Mouse (Mus musculus) midbrain, embryonic 11.5 days (tissue): Measurements from ENCODE around the gene Rbm41. TPM values are rescaled to one million over a fixed set of nuclear protein-coding genes. Genes with fewer than 3 reads are reported as not detected.
A peak's percentile ranks its signal among the peaks of the same experiment; 100 is the strongest.

ENCODE experiments used
- ATAC-seq: fragments of 200-750 bp; cut with Nextera tagmentation; 2 replicates; pipeline ENCODE4 v1.8.0; 2017; ENCODE audit warnings: moderate TSS enrichment, moderate library complexity; ENCODE audit not compliant: low FRiP score
- DNase-seq: peaks from one replicate; pipeline ENCODE4 v3.0.0; 2015; ENCODE audit warnings: low spot score; ENCODE audit errors: missing footprints
- H3K27ac ChIP-seq: fragments of 300-500 bp; sonication (generic); 2 replicates; pipeline ENCODE4 v1.5.1; 2014; ENCODE audit warnings: low read depth, low read length
- H3K27me3 ChIP-seq: fragments of 300-500 bp; sonication (generic); 2 replicates; pipeline ENCODE4 v1.6.1; 2014; ENCODE audit warnings: mild to moderate bottlenecking, low read length, moderate library complexity, mixed read lengths; ENCODE audit not compliant: control insufficient read depth, insufficient read depth
- H3K36me3 ChIP-seq: fragments of 300-500 bp; sonication (generic); 2 replicates; pipeline ENCODE4 v1.6.1; 2014; ENCODE audit warnings: mild to moderate bottlenecking, low read length, moderate library complexity, mixed read lengths; ENCODE audit not compliant: control insufficient read depth, insufficient read depth
- H3K4me1 ChIP-seq: fragments of 300-500 bp; sonication (generic); 2 replicates; pipeline ENCODE4 v1.6.1; 2014; ENCODE audit warnings: low read length; ENCODE audit not compliant: control insufficient read depth, insufficient read depth
- H3K4me2 ChIP-seq: fragments of 300-500 bp; sonication (generic); 2 replicates; pipeline ENCODE4 v1.6.1; 2014; ENCODE audit warnings: mild to moderate bottlenecking, moderate library complexity
- H3K4me3 ChIP-seq: fragments of 300-500 bp; sonication (generic); 2 replicates; pipeline ENCODE4 v1.5.1; 2014; ENCODE audit warnings: low read depth, low read length
- H3K9ac ChIP-seq: fragments of 300-500 bp; sonication (generic); 2 replicates; pipeline ENCODE4 v1.6.1; 2014; ENCODE audit warnings: low read length
- H3K9me3 ChIP-seq: fragments of 300-500 bp; sonication (generic); 2 replicates; pipeline ENCODE4 v1.6.1; 2016; ENCODE audit warnings: low read length; ENCODE audit not compliant: control insufficient read depth
- WGBS: fragments of 180-500 bp; shearing (Covaris S2); extraction: QIAGEN DNeasy Blood & Tissue Kit; methylation state at CpG from one replicate; pipeline ENCODE4 v1.1.7; 2014; 5-methylcytosine and 5-hydroxymethylcytosine counted together
- polyA plus RNA-seq: library from polyadenylated mRNA; unstranded; fragments of >200 nt; fragmentation: Nextera tagmentation; extraction: Ambion mirVana; gene quantifications from 2 replicates; pipeline ENCODE4 v1.2.1, GENCODE M21; 2014

Rbm41 gene
- polyA plus RNA-seq, 1 experiment from 2014 or later = 9.4 TPM

DNA sequence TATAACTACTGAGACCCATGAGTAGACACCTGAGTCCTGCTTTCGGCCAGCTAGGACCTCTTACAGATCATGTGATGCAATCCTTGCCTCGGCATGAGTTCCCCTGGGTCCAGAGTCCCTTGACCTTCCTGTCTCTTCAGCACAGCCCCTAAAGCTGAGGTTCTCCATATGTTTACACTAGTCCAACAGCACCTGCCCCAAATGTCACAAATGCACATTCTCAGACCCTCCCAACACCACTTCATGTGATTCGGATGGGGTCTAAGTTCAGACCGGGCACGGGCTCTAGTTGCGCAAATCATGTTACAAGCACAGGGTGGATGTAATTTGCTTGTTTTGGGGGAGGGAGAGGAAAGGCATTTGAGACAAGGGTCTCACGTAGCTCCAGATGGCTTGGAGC is 121.3 kb downstream of the Rbm41 start:
- Histone ChIP-seq H3K9me3 (no peaks in the 10 kb centered on the region), H3K4me2 (no peak overlapping the region), H3K9ac (no peak overlapping the region), H3K4me3 (no peak overlapping the region), H3K36me3 (no peaks in the 10 kb centered on the region), H3K4me1 (no peaks in the 10 kb centered on the region), H3K27ac (no peak overlapping the region), H3K27me3 (peaks cover 8% of the 10 kb centered on the region)
- no peak for DNase-seq
- 87% methylated on average over 7 of the region's 7 CpGs for WGBS
- ATAC-seq = no peak

DNA sequence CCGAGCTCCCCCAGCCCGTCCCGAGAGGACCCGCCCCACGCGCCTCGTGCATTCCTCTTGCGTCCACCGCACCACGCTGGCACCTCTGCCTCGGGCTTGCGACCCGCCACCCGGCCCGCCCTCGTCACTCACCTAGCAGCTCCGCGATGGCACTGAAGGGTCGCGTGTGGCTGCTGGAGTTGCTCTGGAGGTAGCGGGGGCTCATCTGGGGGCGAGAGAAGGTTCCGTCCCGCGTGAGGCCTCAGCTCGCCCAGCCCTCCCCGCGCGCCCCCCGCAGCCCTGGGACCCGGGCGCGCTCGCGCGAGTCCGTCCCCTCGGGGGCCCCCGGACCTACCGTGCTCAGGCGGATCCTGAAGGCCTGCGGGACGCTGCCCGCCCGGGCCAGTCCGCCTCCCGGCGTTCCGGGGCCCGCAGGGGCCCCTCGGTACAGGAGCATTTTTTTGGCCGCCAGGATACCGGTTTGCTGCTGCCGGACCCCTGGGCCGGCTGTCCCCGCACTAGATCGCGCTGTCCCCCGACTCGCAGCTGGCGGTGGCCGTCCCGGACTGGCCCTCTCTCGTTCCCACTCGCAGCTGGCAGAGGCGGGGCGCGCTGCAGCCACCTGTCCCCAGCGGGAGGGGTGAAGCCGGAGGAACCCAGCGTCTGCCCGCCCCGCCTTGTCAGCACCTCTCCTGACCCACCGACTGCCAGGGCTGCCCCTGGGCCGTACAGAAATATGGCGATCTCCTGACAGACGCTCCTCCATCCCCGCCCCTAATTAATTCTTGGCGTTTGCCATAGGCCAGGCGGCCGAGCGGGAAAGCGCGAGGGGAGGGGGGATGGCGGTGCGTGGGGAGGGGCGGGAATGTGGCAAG is 127.2 kb downstream of the Rbm41 start, which contains the start of gene Morc4:
Gene Morc4, minus strand, starts transcription at position 740 of the 854 bp plus-strand sequence.
- DNase-seq (peak; percentile 88), ATAC-seq (peak; percentile 95)
- H3K9ac ChIP-seq = peak within 1 kb of the TSS; percentile 64
- 24% methylated on average over 51 of the region's 87 CpGs for WGBS
- peaks cover 4% of the 10 kb centered on the region for H3K27me3 ChIP-seq
- no peaks in the 10 kb centered on the region for H3K4me1 ChIP-seq
- H3K27ac ChIP-seq = no peak within 1 kb of the TSS
- H3K9me3 ChIP-seq = no peaks in the 10 kb centered on the region
- H3K4me3 ChIP-seq = peak within 1 kb of the TSS; percentile 53
- peak within 1 kb of the TSS; percentile 68 for H3K4me2 ChIP-seq
- H3K36me3 ChIP-seq = no peaks in the 10 kb centered on the region

DNA sequence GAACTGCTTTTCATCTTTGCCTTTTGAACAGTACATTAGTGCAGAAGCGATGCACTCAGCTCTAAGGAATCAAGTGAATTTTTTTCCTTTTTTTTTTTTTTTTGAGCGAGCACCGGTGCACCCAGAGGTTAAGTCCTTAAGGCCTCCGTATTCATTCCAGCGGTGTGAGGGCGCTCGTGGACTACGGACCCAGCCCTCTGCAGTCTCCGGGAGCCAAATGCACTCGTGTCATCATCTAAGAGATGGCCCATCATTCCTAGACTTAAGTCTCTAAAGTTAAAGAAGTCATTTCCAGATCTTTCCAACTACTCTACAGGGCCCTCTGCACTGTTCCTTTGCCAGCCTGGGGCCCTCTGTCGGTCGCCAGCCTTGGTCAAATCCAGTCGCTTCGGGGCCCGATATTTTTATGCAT is 128.1 kb downstream of the Rbm41 start:
- no peak overlapping the region for H3K27ac ChIP-seq
- DNase-seq = peak; percentile 84
- WGBS = 15% methylated on average over 15 of the region's 15 CpGs
- peaks cover 4% of the 10 kb centered on the region for H3K27me3 ChIP-seq
- no peaks in the 10 kb centered on the region for H3K36me3 ChIP-seq
- no peak overlapping the region for H3K9ac ChIP-seq
- H3K4me3 ChIP-seq = peak overlapping the region; percentile 53
- ATAC-seq = peak; percentile 33; the same call in 1 of the 2 replicates
- H3K9me3 ChIP-seq = no peaks in the 10 kb centered on the region
- H3K4me1 ChIP-seq = no peaks in the 10 kb centered on the region
- H3K4me2 ChIP-seq = peak overlapping the region; percentile 68

DNA sequence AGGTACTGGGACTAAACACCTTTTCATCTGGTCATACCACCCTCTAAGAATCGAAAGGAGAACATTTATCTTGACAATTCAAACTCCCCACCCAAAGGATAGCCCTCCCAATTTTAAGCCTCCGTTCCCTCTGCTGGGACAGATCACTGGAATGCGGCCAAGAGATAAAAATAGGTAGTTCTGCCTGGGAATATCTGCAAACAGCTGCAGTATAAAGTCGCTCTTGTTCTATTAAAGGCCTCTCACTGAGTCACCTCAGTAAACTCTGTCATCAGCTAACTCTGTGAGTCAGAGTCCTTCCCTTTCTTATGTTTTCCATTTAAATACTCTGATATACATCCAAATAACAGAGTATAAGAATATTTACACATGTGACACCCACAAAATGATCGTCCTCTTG is 139.0 kb downstream of the Rbm41 start:
- Histone ChIP-seq H3K9ac (no peak overlapping the region), H3K27me3 (peaks cover 2% of the 10 kb centered on the region; the same call in 1 of the 2 replicates), H3K4me1 (no peaks in the 10 kb centered on the region), H3K4me2 (no peak overlapping the region), H3K27ac (no peak overlapping the region), H3K36me3 (no peaks in the 10 kb centered on the region), H3K4me3 (no peak overlapping the region), H3K9me3 (no peaks in the 10 kb centered on the region)
- DNase-seq (no peak), ATAC-seq (no peak)
- 91% methylated on average over 5 of the region's 5 CpGs for WGBS

DNA sequence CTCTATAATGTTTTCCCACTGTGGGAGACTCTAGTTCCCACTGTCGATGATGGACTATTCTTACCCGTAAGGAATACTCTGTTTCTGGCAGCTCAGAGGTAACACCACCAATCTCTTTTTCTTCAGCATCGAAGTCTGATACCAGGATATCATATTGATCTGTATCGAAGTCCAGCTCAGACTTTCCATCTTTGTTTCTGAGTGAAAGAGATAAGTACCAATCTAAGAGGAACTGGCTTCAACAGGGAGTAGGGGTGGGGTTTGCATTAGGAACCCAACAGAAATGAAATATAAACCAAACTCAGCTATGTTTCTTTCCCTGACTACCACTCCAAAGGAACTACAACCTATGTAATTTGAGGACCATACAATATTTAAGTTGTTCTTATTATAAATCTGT is 143.6 kb downstream of the Rbm41 start:
- no peaks in the 10 kb centered on the region; the same call in 1 of the 2 replicates for H3K27me3 ChIP-seq
- H3K36me3 ChIP-seq = no peaks in the 10 kb centered on the region
- H3K4me2 ChIP-seq = no peak overlapping the region
- no peaks in the 10 kb centered on the region for H3K9me3 ChIP-seq
- no peak overlapping the region for H3K27ac ChIP-seq
- H3K9ac ChIP-seq = no peak overlapping the region
- no peaks in the 10 kb centered on the region for H3K4me1 ChIP-seq
- H3K4me3 ChIP-seq = no peak overlapping the region
- ATAC-seq = no peak
- 91% methylated on average over 4 of the region's 4 CpGs for WGBS
- no peak for DNase-seq

DNA sequence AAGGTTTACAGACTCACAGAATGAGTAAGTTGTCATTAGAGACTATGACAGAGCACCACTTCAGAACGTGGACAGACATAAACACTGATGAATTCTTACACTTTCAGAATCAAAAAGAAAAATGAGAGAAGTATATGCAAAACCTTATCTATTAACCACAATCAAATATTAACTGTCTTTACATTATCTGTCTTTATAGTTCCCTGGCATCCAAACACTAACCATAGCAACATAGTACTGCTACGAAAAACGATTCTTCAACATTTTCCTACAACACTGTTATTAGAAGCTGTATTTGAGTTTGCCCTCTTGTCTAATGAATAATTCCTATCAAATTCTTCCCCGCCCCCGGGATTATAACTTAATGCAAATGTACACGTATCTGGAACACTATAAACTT is 157.3 kb downstream of the Rbm41 start:
- ATAC-seq = no peak
- no peak overlapping the region for H3K9ac ChIP-seq
- no peak overlapping the region for H3K4me2 ChIP-seq
- peaks cover 3% of the 10 kb centered on the region; the same call in 1 of the 2 replicates for H3K27me3 ChIP-seq
- no peak overlapping the region for H3K4me3 ChIP-seq
- H3K27ac ChIP-seq = no peak overlapping the region
- 83% methylated on average over 6 of the region's 6 CpGs for WGBS
- no peak for DNase-seq
- no peaks in the 10 kb centered on the region for H3K36me3 ChIP-seq
- H3K9me3 ChIP-seq = no peaks in the 10 kb centered on the region
- H3K4me1 ChIP-seq = no peaks in the 10 kb centered on the region

Other genes with a start within 250 kb of the Rbm41 start
- 0.34 TPM in 1 of 2 replicates, not detected in the other for gene Ripply1, start 216.2 kb downstream of the Rbm41 start, polyA plus RNA-seq
- gene Cldn2, start 197.8 kb downstream of the Rbm41 start, polyA plus RNA-seq = 0.17 and 0.23 TPM in 2 replicates
- 8.1 and 9.0 TPM in 2 replicates for gene Morc4, start 126.9 kb downstream of the Rbm41 start, polyA plus RNA-seq
- gene Nup62cl, start 64.1 kb upstream of the Rbm41 start, polyA plus RNA-seq = 1.9 and 2.6 TPM in 2 replicates
- gene Pih1h3b, start 64.3 kb upstream of the Rbm41 start, polyA plus RNA-seq = not detected in 2 replicates